Mouse (Mus musculus): ENCODE measurements around the gene C1ql3. TPM values are rescaled to one million over a fixed set of nuclear protein-coding genes. Genes with fewer than 3 reads are reported as not detected.

Gene C1ql3
- total RNA-seq (2021) = 100 to 1,000 TPM; 104 to 117 TPM

DNA sequence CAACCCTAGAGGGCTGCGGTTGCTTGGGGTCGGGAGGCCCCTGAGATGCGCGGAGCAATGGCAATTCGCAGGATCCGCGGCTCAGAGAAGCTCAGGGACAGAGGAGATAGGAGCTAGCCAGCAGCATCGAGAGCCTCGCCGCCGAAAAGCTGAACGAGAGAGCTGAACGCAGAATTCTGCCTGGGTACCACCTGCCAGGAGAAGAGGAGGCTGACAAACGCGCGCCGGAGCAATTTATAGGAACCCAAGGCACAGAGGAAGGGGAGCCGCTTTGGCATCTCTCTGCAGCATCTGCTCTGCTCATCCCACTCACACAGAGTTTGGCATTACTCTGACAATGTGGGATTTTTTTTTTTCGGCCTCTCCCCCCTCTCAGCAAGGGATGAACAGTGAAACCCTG, at the start of gene C1ql3:
Gene C1ql3, minus strand, starts transcription at position 335 of the 400 bp plus-strand sequence.
- intact Hi-C loops (cut with DNase I) = loop anchor here (1.0 to 5.0 kb wide), 6 partner anchors 49 to 302 kb away; no protein-coding TSS in a partner anchor
- peak; percentile 77 to 96 for DNase-seq (ENCODE audit: low spot score in 2 of 2)

DNA sequence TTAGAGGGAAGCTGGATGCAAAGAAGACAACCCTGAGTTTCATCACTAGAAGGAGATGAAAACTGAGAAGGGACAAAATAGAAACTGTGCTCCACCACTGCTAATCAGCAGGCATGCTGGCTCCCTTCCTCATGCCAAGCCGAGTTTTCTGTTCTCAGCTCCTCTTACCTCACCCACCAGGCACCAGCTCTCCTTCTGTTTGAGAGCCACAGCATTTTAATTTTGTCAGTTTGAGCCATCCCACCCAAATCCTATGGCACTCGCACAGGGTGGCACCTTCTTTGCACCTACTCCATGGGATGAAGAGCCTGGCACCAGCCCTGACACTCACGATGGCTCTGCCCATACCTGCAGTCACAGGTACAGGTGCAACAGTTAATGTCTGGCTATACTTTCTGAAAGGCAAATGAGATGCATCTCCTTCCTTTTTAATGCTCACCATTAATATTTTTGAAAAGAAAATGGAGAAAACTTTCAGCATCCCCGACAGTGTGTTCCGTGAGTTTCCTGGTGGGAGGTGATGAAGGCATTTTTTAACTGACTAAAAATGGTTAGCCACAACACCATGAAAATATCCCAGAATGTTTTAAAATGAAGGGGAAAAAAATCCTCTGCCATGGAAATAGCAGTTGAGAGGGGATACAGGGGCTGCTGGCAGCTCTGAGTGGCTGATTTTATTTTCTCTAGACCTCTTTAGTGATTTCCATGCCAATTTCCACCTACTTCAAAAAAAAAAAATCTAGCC, 49.0 kb upstream of the C1ql3 start:
- DNase-seq (ENCODE audit: low spot score in 2 of 2) = peak; percentile 49 to 94
- intact Hi-C loops (cut with DNase I) = loop anchor here (1.0 to 5.0 kb wide), 7 partner anchors 12 to 353 kb away; partner anchors contain the start of gene C1ql3

DNA sequence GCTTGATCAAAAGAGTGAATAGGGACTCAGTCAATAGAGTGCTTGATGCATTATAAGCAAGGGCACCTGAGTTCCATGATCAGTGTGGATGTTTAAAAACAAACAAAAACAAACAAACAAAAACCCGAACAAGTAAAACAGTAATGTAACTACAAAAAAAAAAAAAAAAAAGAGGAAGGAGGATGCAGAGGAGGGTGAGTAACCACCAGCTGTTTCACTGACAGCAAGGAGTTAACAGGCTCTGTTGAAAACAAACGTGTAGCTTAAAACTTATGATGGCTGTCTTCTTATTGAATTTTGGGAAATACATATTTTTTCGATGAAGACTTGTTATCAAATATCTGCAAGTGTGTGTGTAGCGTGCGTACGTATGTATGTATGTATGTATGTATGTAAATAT, 37.0 kb upstream of the C1ql3 start:
- intact Hi-C loops (cut with DNase I) = no loop called here

DNA sequence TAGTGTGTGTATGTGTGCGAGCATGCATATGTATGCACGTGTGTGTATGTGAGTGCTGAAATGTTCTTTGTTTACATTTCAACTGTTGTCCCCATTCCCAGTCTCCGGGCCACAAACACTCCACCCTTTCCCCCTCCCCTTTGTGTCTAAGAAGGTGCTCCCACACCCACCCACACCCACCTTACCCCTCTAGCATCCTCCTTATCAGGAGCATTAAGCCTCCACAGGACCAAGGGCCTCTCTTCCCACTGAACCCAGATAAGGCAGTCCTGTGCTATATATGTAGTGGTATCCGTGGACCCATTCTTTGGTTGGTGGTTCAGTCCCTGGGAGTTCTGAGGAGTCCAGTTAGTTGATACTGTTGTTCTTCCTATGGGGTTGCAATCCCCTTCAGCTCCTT, 32.9 kb upstream of the C1ql3 start:
- DNase-seq (ENCODE audit: low spot score in 2 of 2) = no peak
- intact Hi-C loops (cut with DNase I) = no loop called here

More for the DNA sequence above, 37.0 kb upstream of the C1ql3 start:
- DNase-seq (ENCODE audit: low spot score in 2 of 2) = no peak

DNA sequence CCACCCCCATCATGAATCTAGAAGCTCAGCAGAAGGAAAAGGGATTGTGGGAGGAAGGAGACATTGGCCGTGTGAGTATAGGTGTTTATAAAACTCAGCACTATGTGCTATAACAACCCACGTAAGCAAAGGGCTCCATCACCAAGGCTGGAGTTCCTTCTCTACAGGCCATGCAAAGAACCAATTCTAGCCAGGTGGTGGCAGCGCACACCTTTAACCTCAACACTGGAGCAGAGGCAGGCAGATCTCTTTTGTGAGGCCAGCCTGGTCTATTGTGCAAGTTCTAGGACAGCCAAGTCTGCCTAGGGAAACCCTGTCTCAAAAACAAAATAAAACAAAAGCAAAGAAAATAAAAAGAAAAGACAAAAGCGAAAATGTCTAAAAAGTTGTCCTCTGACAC, 28.2 kb upstream of the C1ql3 start:
- intact Hi-C loops (cut with DNase I) = no loop called here
- no peak for DNase-seq (ENCODE audit: low spot score in 2 of 2)

GRCm38 (mm10) chr2:13038772-13039171, 27.2 kb upstream of the C1ql3 start:
- intact Hi-C loops (cut with DNase I) = no loop called here

DNA sequence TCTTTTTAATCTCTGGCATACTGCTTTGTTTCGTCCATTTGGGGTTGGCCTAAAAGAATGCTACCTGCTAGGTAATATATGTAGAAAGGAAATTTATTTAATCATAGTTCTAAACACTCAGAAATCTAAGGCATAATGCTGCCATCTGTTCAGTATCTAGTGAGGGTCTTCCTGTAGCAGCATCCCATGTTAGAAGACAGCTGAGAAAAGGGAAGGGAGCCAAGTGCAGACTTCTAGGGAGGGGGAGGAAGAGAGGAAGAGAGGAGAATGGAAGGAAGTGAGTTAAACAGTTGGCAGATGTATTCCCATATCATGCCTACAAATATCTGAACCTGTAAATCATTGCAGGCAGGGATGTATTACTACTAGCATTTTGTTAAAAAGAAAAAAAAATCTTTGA, 7.3 kb upstream of the C1ql3 start:
- DNase-seq (ENCODE audit: low spot score in 2 of 2) = no peak
- intact Hi-C loops (cut with DNase I) = no loop called here

More at GRCm38 (mm10) chr2:13038772-13039171, 27.2 kb upstream of the C1ql3 start:
- DNase-seq (ENCODE audit: low spot score in 2 of 2) = peak in 1 of 2 experiments; percentile 56

DNA sequence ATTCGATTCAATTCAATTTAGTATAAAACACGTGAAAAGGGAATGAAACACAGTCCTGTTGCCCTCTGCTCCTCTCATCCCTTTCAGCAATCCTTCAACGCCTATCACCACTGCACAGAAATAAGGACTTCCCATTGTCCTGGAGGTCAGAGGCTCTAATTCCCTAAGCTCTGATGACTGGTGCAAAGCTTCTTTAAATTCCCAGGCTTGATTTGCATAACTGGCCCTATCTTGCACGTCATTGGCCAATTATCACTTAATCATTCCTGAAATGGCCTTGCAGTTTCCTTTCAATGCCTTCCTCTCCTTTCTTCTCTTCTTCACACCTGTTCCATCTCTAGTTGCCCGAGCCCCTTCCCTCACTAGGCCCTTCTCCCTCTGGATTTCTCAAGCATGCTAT, 6.8 kb upstream of the C1ql3 start:
- no peak for DNase-seq (ENCODE audit: low spot score in 2 of 2)
- intact Hi-C loops (cut with DNase I) = no loop called here

DNA sequence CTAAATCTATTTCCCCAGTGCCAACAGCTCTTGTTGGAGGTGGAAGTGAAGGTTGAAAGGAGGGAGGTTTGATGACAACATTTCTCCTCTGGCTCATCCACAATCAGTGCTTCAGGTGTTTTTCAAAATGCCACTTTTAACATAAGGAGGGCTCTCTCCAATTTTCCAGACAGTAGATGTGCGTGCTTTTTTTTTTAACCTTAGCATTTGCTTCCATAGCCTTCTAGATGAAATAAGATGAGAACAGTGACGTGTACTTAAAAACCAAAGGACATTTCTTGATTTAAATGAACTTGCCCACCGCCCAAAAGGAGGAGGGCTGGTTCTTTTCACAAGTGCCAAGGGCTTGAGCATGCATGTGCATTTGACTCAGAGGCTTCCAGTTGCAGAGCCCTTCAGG, 367 bp upstream of the C1ql3 start:
- DNase-seq (ENCODE audit: low spot score in 2 of 2) = no peak
- intact Hi-C loops (cut with DNase I) = loop anchor here (1.0 to 5.0 kb wide), 6 partner anchors 48 to 303 kb away; no protein-coding TSS in a partner anchor

DNA sequence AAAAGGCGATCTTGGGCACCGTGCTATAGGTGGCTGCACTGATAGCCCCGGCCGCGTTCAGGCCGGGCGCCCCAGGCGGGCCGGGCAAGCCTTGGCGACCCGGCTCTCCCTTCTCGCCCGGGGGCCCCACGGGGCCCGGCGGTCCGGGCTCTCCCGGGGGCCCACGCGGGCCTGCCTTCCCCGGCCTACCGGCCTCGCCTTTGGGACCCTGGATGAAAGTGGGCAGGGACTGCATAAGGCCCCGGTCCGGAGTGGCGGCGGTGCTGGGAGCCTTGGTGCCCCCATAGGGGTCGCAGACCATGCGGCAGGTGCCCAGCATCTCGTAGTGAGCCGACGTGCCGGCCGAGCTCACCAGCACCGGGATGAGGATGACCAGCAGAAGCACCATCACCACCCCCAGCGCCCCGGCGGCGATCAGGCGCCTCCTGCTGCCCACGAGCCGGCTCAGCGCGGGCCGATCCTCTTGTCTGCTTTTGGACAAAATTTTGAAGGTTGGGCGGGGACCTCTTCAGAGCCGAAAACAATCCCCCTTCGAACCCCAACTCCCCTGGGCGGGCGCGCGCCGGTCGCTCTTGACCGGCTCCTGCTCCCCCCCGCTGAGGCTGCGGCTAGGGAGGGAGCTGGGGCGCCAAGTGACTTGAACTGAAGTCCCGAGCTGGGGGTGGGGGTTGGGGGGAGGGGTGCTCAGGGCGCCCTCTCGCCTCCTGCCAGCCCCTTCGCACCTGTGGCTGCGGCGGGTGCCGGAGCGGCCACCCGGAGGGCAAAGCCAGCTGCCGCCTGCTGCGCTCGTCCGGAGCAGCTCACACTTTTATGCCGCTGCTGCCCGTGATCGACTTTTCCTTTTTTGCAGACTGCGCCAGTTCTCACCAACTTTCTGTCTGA, 905 bp downstream of the C1ql3 start:
- intact Hi-C loops (cut with DNase I) = loop anchor here (1.0 to 5.0 kb wide), 6 partner anchors 50 to 301 kb away; no protein-coding TSS in a partner anchor
- DNase-seq (ENCODE audit: low spot score in 2 of 2) = peak; percentile 35 to 50

- DNase-seq (ENCODE audit: low spot score in 2 of 2) = peak in 1 of 2 experiments; percentile 21
- intact Hi-C loops (cut with DNase I) = loop anchor here (2.0 to 5.0 kb wide), 2 partner anchors 179 to 227 kb away; no protein-coding TSS in a partner anchor
These were observed 1.6 kb downstream of the C1ql3 start for GRCm38 (mm10) chr2:13010030-13010459.

- intact Hi-C loops (cut with DNase I) = loop anchor here (1.0 kb wide), 1 partner anchor 126 kb away; no protein-coding TSS in a partner anchor
- DNase-seq (ENCODE audit: low spot score in 2 of 2) = peak; percentile 32 to 34
These were observed 2.2 kb downstream of the C1ql3 start for GRCm38 (mm10) chr2:13009261-13009972.

DNA sequence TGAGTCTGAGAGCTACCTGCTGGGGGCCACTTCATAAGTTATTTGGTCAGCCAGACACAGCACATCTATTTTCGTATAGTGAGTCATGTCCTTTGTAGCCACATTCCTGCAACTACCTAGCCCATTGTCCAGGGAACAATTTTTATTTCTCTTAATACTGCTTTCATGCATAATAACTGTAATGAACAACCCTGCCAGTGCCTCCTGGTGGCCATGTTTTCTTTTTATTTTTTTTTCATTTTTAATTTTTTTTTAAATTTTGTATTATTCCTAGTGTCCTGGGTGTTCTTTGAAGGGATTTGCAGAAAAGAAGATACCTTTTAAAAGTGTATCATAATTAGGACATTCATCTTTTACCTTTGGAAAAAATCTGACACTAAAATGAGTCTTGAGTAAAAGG, 3.2 kb downstream of the C1ql3 start:
- DNase-seq (ENCODE audit: low spot score in 2 of 2) = no peak
- intact Hi-C loops (cut with DNase I) = no loop called here

- no peak for DNase-seq (ENCODE audit: low spot score in 2 of 2)
- intact Hi-C loops (cut with DNase I) = no loop called here
These were observed 11.6 kb downstream of the C1ql3 start for GRCm38 (mm10) chr2:13000026-13000425.

- intact Hi-C loops (cut with DNase I) = no loop called here
- DNase-seq (ENCODE audit: low spot score in 2 of 2) = no peak
These were observed 26.5 kb downstream of the C1ql3 start for GRCm38 (mm10) chr2:12984901-12985732.

- no peak for DNase-seq (ENCODE audit: low spot score in 2 of 2)
- intact Hi-C loops (cut with DNase I) = no loop called here
These were observed 32.8 kb downstream of the C1ql3 start for GRCm38 (mm10) chr2:12978771-12979170.

DNA sequence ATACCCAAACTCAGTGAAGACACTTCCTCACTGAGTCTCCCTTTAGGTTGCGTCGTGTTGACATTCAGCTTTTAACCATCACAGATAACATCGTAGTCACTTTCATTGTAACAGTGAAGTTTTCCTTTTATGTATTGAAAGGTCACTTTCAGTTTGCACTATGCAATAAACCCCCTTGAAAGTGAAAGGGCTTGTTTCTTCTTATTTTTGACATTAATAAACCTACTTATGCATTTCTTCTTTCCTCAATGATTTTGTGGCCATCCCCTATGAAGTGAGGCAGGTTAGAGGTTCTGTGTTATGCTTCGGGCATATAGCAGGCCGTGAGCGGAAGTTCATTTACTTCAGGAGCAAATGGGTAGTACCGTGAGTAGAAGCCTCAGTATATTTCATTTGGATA, 34.2 kb downstream of the C1ql3 start:
- intact Hi-C loops (cut with DNase I) = no loop called here
- no peak for DNase-seq (ENCODE audit: low spot score in 2 of 2)

- no peak for DNase-seq (ENCODE audit: low spot score in 2 of 2)
- intact Hi-C loops (cut with DNase I) = no loop called here
These were observed 37.9 kb downstream of the C1ql3 start for GRCm38 (mm10) chr2:12973752-12974151.
